Mouse (Mus musculus): ENCODE data around the gene Ddx27. TPM values are rescaled to one million over a fixed set of nuclear protein-coding genes. Genes with fewer than 3 reads are reported as not detected.

The Ddx27 gene
- polyA plus RNA-seq, 1 experiment from 2014 or later: 40.7 TPM

DNA sequence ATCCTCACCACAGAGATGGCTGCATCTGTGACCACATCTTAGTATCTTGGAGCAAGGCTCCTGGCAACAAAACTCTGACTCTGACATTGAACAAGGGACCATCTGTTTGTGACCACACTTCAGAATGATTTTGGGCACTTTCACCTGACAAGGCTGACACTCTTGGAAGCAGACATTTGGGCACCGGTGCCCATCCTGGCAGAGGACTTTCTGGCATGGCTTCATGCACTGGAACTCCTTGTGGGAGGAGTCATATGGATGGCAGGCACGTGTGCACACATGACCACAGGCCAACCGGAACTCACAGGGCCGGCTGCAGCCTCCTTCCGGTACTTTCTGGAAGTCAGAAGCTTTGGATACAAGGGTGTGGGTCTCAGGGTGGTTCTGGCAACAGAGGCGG, 23.3 kb downstream of the Ddx27 start:
- Histone ChIP-seq H3K36me3 (replicated peaks) (peaks cover 88% of the 10 kb centered on the region), H3K4me3 (no peak overlapping the region), H3K27me3 (replicated peaks) (no peaks in the 10 kb centered on the region), H3K9me3 (no peaks in the 10 kb centered on the region), H3K27ac (no peak overlapping the region), H3K4me1 (no peaks in the 10 kb centered on the region), H3K4me2 (no peak overlapping the region), H3K9ac (no peak overlapping the region)
- WGBS: 92% methylated on average over 6 of the region's 6 CpGs
- no peak for ATAC-seq (replicated peaks)

DNA sequence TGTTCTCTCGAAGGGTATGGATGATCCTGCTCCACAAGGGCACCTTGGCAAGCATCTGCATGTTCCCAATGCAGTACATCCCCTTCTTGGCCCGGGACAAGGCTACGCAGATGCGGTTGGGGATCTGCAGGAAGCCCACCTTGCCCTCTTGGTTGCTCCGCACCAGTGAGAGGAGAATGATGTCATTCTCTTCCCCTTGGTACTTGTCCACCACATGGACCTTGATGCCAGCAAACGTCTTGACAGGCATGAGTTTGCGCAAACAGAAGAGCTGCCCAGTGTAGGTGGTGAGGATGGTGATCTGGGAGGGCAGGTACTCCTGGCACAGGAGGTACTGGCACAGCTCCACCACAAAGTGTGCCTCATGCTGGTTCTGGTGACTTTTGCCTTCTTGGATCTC, 23.7 kb downstream of the Ddx27 start:
- Histone ChIP-seq H3K27me3 (replicated peaks) (no peaks in the 10 kb centered on the region), H3K4me2 (no peak overlapping the region), H3K36me3 (replicated peaks) (peaks cover 87% of the 10 kb centered on the region), H3K9me3 (no peaks in the 10 kb centered on the region), H3K4me1 (no peaks in the 10 kb centered on the region), H3K9ac (no peak overlapping the region), H3K27ac (no peak overlapping the region), H3K4me3 (no peak overlapping the region)
- no peak for ATAC-seq (replicated peaks)
- WGBS: 90% methylated on average over 7 of the region's 7 CpGs

- no peak for ATAC-seq (replicated peaks)
- Histone ChIP-seq H3K4me2 (no peak overlapping the region), H3K4me1 (no peaks in the 10 kb centered on the region), H3K9me3 (no peaks in the 10 kb centered on the region), H3K27ac (no peak overlapping the region), H3K27me3 (replicated peaks) (no peaks in the 10 kb centered on the region), H3K9ac (no peak overlapping the region), H3K36me3 (replicated peaks) (peaks cover 87% of the 10 kb centered on the region), H3K4me3 (no peak overlapping the region)
- 95% methylated on average over 8 of the region's 8 CpGs for WGBS
These were observed 24.4 kb downstream of the Ddx27 start for GRCm38 (mm10) chr2:167039386-167039785.

DNA sequence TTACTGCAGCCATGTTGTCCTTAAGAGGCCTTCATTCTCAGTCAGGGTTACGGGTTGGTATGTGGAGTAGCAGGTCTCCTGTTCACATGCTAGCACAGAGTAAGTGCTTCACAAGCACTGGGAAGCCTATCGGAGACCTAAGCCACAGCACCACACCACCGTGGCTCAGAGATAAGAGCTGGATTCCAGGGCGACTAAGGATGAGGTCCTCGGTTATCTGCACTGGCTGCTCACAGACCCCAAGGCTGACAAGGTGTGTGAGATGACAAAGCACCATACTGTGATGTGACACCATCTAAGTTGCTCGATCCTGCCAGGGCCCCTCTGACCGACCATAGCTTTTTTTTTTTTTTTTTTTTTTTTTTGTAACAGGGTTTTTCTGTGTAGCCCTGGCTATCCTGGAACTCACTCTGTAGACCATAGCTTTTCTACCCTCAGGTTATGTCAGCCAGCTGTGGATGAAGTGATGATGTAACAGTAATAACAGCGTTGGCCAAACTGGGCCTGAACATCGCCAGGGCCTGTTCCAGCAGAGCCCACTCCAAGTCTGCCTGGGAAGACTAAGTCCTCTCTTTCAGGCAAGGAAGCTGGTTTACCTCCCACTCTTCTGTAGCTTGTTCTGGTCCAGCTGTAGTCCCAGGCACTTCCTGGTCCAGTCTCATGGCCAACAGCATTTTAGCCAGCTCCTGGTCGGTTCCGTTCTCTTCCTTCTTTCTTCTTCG, 28.6 kb downstream of the Ddx27 start:
- Histone ChIP-seq H3K4me2 (no peak overlapping the region), H3K9ac (no peak overlapping the region), H3K4me1 (no peaks in the 10 kb centered on the region), H3K4me3 (no peak overlapping the region), H3K27ac (no peak overlapping the region), H3K9me3 (no peaks in the 10 kb centered on the region), H3K36me3 (replicated peaks) (peaks cover 83% of the 10 kb centered on the region), H3K27me3 (replicated peaks) (no peaks in the 10 kb centered on the region)
- ATAC-seq (replicated peaks): no peak
- 95% methylated on average over 12 of the region's 12 CpGs for WGBS

GRCm38 (mm10) chr2:167048223-167048622, 33.2 kb downstream of the Ddx27 start:
- no peak for ATAC-seq (replicated peaks)
- Histone ChIP-seq H3K4me3 (no peak overlapping the region), H3K27ac (no peak overlapping the region), H3K4me1 (peaks cover 2% of the 10 kb centered on the region), H3K9ac (no peak overlapping the region), H3K36me3 (replicated peaks) (peaks cover 64% of the 10 kb centered on the region), H3K27me3 (replicated peaks) (no peaks in the 10 kb centered on the region), H3K9me3 (no peaks in the 10 kb centered on the region), H3K4me2 (no peak overlapping the region)
- WGBS: 95% methylated on average over 10 of the region's 10 CpGs

DNA sequence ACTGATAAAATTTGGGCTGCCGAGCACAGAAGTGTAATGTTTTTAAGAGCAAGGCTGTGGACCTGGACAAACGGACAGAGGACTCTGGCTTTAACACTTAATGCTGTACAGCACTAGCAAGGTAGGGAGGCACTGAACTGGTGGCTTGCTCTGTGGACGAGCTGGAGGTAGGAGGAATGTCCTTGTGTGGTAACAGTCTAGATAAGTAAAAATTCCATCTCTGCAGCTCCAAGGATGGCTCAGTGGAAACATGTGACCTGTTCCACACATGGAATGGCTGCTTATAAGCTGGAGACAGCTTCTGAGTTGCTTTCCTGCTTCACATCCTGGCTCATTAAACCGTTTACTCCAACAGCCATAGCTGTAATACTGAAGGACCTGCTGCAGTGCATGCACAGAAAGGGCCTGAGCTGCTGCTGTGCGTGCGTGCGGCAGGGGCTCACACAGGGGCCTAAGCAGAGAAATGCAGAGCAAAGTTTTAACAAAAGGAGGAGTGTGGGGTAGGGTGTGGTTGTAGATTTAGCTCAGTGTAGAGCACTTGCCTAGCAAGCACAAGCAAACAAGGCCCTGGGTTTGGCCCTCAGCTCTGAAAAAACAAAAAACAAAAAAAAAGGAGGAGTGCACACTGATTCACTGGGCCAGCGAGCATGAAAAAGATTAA, 33.8 kb downstream of the Ddx27 start:
- no peak overlapping the region for H3K27ac ChIP-seq
- H3K4me1 ChIP-seq: peaks cover 7% of the 10 kb centered on the region
- peaks cover 63% of the 10 kb centered on the region for H3K36me3 ChIP-seq (replicated peaks)
- no peak overlapping the region for H3K4me3 ChIP-seq
- 89% methylated on average over 8 of the region's 8 CpGs for WGBS
- H3K9ac ChIP-seq: no peak overlapping the region
- no peaks in the 10 kb centered on the region for H3K27me3 ChIP-seq (replicated peaks)
- H3K4me2 ChIP-seq: no peak overlapping the region
- no peaks in the 10 kb centered on the region for H3K9me3 ChIP-seq
- ATAC-seq (replicated peaks): no peak

DNA sequence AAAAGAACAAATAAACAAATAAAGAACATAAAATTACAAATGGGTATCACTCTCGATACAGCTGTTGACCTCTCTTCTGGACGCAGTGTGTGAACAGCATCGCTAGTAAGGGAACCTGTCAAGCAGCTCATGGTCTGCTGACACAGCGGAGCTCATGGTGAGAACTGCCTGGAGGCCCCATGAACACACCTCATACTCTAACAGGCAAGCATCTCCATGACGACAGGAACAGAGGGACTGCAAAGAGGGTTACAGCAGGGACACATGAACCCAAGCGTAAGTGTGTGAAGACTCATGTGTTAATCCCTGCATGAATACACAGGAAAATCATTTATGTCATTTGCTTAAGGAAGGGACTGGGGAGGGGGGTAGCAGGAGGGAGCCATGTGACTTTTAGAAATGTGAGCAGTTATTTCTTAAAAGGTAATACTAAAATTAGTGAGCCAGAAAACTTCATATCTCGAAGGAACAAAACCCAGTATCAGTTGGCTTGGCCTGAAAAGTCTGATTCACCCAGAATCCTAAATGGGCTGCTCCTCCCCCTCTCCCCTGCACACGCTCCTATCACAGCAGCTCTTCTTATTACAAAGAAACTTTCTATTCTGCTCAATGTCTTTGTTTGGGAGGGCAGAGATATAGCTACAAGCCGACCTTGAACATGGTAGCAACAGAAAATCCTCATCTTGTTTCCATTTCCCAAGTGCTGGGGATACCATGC, 38.3 kb downstream of the Ddx27 start:
- Histone ChIP-seq H3K4me2 (no peak overlapping the region), H3K4me1 (peaks cover 9% of the 10 kb centered on the region), H3K27ac (no peak overlapping the region), H3K27me3 (replicated peaks) (no peaks in the 10 kb centered on the region), H3K36me3 (replicated peaks) (peaks cover 60% of the 10 kb centered on the region), H3K4me3 (no peak overlapping the region), H3K9me3 (no peaks in the 10 kb centered on the region), H3K9ac (no peak overlapping the region; the same call in 1 of the 2 replicates)
- ATAC-seq (replicated peaks): no peak
- 56% methylated on average over 9 of the region's 9 CpGs for WGBS

DNA sequence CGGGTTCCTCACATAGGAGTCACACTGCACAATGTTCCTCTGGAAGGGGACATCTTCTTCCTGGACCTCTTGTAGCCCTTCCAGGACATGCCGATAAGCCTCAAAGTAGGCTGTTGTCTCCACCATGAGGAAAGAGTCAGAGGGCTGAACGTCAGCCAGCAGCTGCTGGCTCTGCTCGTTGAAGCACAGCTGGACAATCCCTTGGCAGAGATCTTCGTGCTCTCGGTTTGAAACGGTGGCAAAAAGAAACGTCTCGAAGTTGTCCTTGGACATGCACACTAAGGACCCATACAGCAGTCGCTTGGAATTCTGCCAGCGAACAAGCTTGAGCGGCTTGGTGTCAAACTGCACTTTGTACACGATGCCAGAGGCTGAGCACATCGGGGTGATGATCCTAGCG, 40.4 kb downstream of the Ddx27 start:
- Histone ChIP-seq H3K27me3 (replicated peaks) (no peaks in the 10 kb centered on the region), H3K4me1 (peaks cover 12% of the 10 kb centered on the region), H3K36me3 (replicated peaks) (peaks cover 43% of the 10 kb centered on the region), H3K9ac (no peak overlapping the region), H3K4me3 (no peak overlapping the region), H3K9me3 (no peaks in the 10 kb centered on the region), H3K27ac (no peak overlapping the region), H3K4me2 (no peak overlapping the region)
- ATAC-seq (replicated peaks): no peak
- 85% methylated on average over 15 of the region's 15 CpGs for WGBS

DNA sequence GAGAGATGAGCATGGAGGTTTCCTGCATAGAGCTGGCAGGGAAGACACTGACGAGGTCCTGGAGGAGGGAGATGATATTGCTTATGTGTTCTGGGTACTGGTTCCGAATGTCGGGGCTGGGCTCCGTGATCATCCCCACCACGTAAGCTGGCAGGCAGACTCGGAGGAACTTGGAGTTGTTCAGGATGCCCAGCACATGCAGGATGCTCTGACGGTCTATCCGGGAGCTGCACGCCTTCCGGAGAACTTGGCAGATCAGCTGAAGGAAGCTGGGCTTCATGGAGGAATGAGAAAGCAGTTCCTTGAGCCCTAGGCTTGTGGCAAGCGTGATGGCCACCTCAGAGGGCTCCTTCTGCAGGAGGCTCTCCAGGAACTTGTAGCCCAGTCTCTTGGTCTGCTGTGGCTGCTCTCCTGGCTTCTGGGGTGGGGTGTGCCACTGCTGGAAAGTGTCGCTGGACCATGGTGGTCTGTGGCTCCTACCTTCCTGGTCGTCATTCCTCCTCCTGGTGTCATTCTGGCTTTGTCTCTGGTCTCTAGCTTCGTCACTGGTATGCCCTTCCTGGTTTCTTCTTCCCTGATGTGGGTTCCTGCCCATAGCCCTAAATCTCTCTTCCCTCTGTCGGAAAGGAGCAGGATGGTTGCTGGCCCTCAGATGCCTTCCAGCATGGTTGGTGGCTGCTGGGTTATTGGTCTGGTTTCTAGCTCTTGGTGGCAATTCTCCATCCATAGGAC, 41.4 kb downstream of the Ddx27 start:
- Histone ChIP-seq H3K27me3 (replicated peaks) (no peaks in the 10 kb centered on the region), H3K4me3 (no peak overlapping the region), H3K9me3 (no peaks in the 10 kb centered on the region), H3K27ac (no peak overlapping the region), H3K36me3 (replicated peaks) (peaks cover 43% of the 10 kb centered on the region), H3K4me2 (no peak overlapping the region), H3K9ac (no peak overlapping the region), H3K4me1 (peaks cover 21% of the 10 kb centered on the region)
- no peak for ATAC-seq (replicated peaks)
- WGBS: 97% methylated on average over 15 of the region's 15 CpGs

GRCm38 (mm10) chr2:167056942-167057323, 41.9 kb downstream of the Ddx27 start:
- Histone ChIP-seq H3K4me3 (no peak overlapping the region), H3K27me3 (replicated peaks) (no peaks in the 10 kb centered on the region), H3K4me1 (peaks cover 27% of the 10 kb centered on the region), H3K27ac (no peak overlapping the region), H3K9me3 (no peaks in the 10 kb centered on the region), H3K4me2 (no peak overlapping the region), H3K36me3 (replicated peaks) (peaks cover 43% of the 10 kb centered on the region), H3K9ac (no peak overlapping the region)
- no peak for ATAC-seq (replicated peaks)
- WGBS: 91% methylated on average over 5 of the region's 5 CpGs

DNA sequence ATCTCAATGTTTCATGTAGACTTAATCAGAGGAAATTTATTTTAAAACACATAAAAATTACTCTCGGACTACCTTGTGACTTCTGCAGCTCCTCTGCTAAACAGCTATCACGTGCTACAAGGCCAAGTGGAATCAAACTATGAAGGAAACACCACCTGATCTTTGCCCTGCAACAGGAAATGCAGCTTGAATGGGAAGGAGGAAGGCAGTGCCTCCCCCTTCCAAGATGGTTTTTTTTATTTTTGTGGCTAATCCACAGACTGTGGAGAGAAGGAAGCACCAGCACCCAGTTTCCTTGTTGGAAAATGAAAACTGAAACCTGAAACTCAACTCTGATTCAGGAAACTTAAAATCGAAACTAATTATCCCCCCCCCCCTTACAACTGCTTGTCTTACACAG, 43.2 kb downstream of the Ddx27 start:
- Histone ChIP-seq H3K9ac (no peak overlapping the region), H3K36me3 (replicated peaks) (peaks cover 39% of the 10 kb centered on the region), H3K4me3 (no peak overlapping the region), H3K4me1 (peaks cover 26% of the 10 kb centered on the region), H3K27ac (no peak overlapping the region), H3K9me3 (no peaks in the 10 kb centered on the region), H3K4me2 (no peak overlapping the region), H3K27me3 (replicated peaks) (no peaks in the 10 kb centered on the region)
- no peak for ATAC-seq (replicated peaks)
- WGBS: 78% methylated on average over 3 of the region's 3 CpGs

GRCm38 (mm10) chr2:167058814-167059387, 43.9 kb downstream of the Ddx27 start:
- Histone ChIP-seq H3K9ac (no peak overlapping the region), H3K4me2 (no peak overlapping the region), H3K36me3 (replicated peaks) (peaks cover 35% of the 10 kb centered on the region), H3K9me3 (no peaks in the 10 kb centered on the region), H3K4me3 (no peak overlapping the region), H3K27me3 (replicated peaks) (no peaks in the 10 kb centered on the region), H3K4me1 (peaks cover 21% of the 10 kb centered on the region), H3K27ac (no peak overlapping the region)
- 59% methylated on average over 3 of the region's 3 CpGs for WGBS
- ATAC-seq (replicated peaks): no peak

All from midbrain, embryonic 15.5 days (tissue).